Mouse (Mus musculus): ENCODE measurements at regions not wholly inside any gene's neighbourhood (a gene's known extent, or its start where the extent isn't known, plus 50 kb on each side); places are given as distances from the start of the nearest gene placed in this dataset.
A peak's percentile ranks its signal among the peaks of the same experiment; 100 is the strongest.

DNA sequence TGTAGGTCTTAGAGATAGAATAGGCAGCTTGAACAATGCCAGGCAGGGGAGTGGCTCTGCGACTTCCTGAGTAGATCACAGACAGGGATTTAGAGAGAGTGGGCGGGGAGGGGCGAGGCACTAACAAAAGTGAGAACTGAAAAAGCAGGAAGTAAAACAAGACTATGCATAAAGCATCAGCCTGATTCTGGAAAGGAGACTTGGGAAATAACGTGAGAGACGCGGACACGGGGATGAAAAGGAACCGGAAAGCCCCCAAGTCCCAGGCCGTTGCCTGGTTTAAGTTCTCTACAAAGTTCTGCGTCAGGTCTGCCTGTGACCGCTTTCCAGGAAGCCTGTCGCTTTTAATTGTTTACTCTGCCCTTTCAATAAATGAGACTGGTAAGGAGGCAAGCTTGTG, 86.3 kb downstream of the D16Ertd472e start:
- peak; percentile 23 for DNase-seq (ENCODE audit: low spot score)

DNA sequence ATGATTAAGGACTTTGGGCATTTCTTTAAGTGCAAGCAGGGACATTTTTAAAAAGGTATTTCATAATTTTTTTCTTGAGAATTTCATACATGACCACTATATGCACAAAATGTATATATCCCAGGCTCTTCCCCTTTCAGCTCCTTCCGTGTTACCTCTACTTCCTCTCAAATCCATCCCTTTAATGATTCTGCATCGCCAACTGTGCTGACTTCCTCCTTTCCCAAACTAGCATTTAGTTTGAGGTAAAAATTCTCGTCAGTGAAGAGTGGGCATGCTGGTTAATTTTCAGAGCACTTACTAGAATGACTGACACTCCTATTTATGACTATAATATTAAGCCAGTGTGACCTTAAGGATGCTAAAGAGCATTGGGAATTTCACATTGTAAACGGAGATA, 86.9 kb downstream of the D16Ertd472e start:
- no peak for DNase-seq (ENCODE audit: low spot score)

DNA sequence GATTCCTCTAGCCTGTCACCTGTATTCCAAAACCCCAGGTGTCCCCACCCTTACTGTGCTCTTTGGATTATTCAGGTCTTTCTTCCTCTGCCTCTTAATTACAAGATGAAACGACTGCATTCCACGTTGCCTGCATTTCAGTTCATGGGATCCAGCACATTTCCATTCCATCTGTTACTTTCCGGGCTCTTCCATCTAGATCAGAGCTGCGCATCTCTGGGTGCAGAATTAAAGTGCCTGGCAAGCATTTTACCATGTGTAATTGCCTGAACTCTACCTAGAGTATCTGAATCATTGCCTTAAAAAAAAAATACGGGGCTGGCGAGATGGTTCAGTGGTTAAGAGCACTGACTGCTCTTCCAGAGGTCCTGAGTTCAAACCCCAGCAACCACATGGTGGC, 90.0 kb downstream of the D16Ertd472e start:
- no peak for DNase-seq (ENCODE audit: low spot score)

DNA sequence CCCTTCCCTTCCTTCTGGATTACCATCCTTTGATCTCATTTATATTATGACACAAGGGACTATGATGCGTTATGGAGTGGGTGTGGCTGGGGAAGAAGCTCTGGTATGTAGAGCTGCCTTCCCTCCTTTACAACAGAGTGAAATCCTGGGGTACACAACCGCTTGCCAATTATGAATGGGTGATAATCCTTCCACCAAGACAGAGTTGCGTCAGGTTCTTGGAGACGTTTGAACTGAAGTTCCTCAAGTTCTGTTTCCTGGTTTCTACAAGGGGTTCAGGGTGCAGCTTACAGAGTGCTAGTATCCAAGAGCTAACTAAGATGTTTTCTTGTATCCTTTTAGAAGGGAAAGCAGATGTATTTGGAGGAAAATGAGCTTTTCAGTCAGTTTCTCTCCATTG, 92.2 kb downstream of the D16Ertd472e start:
- no peak for DNase-seq (ENCODE audit: low spot score)

DNA sequence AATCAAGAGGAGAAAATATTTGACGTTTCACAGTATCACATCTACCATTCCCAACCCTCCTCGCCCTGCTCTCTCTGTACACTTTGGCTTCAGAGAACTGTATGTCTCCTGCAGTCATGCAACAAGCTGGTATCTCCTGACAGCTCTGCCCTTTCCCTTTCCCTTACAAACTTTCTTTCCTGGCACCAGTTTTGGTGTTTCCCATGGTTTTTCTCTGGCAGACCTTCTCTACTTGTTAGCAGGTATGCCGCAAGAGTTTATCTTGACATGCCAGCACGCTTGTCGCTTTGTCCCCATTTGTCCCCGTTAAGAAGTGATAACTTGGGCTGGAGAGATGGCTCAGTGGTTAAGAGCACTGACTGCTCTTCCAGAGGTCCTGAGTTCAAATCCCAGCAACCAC, 94.9 kb downstream of the D16Ertd472e start:
- DNase-seq (ENCODE audit: low spot score), result no peak

DNA sequence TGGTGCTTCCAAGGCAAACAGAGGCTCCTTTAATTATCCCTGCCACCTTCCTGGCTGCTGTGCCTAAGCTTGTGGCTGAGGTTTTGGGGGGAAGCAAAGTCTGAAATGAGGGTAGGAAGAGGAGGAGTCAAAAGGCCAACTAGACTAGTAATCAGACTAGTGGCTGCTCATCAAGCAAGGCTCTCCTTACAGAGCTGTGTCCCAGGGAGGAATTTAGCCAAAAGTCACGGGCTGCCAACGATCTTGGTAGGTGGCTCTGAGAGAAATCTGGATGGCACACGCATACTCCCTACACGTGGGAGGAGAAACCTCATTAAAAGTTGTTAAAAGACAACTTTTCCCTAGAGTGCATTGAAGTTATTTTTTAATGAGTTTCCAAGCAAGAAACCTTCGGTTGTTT, 95.4 kb downstream of the D16Ertd472e start:
- no peak for DNase-seq (ENCODE audit: low spot score)

DNA sequence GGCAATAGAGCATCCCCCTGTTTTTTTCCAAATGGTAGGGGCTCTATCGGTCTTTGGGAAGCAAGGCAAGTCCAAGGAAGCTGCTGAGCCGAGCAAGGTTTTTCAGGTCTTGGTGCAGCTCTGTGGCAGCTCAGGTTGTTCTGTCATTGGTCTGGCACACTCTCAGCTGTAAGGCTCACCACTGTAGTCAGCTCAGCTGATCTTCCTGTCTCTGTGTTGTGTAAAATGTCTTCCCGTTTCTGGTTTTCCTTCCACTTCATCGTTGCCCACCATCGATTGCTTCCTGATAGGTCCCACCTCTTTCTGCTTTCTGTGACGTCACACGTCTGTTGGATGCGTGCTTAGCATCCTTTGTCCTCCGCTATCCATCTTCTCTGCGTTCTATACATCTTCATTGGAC, 96.2 kb downstream of the D16Ertd472e start:
- DNase-seq (ENCODE audit: low spot score), result no peak

DNA sequence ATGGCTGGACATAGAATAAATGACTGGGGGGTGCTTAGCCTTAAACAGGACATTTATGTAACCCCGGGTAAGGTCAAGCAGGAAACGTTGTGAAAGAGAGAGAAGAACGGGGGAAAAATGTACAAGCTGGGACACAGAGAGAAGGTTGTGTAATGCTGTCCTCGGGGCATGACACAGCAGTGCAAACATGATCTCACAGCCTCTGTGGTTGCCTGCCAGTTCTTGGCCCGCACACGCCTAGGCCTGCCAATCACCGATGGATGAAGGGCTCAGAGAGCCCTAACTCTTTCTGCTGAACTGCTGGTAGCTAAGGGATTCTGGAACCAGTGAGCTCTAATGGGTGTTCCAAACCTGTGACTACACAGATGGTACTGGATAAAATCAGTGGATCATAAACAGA, 96.5 kb upstream of the Btg3 start:
- no peak for DNase-seq (ENCODE audit: low spot score)

DNA sequence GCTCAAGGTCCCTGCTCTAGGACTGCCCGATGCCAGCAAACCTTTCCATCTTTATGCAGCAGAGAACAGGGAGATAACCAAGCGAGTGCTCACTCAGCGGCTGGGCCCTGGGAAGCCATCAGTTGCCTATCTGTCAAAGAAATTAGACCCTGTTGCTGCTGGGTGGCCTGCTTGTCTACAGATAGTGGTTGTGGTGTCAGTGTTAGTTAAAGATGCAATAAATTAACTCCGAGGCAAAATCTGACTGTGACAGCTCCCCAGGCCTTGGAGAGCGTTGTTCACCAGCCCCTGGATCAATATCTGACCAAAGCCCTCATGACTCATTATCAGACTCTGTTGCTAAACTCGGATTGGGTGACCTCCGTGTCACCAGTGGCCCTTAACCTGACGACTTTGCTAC, 83.0 kb upstream of the Btg3 start:
- no peak for DNase-seq (ENCODE audit: low spot score)

DNA sequence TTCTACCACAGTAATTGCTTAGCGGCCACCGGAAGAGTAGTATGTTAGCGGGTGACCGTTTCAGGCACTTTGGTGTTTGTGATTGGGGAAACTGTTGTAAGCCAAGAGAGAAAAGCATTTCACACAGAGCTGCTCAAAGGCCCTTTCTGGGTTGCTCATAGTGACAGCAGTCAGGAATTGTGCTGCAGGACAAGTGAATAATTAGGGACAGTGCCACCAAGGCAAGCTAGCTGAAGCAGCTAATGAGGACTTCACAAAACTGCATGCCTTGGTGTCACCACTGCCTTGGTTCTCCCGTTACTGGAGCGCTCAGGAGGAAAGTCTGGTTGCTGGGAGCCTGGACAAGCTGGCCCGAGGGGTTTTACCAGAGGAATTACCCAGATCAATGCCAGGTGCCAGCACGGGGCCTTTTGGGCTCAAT, 80.7 kb upstream of the Btg3 start:
- DNase-seq (ENCODE audit: low spot score), result no peak

DNA sequence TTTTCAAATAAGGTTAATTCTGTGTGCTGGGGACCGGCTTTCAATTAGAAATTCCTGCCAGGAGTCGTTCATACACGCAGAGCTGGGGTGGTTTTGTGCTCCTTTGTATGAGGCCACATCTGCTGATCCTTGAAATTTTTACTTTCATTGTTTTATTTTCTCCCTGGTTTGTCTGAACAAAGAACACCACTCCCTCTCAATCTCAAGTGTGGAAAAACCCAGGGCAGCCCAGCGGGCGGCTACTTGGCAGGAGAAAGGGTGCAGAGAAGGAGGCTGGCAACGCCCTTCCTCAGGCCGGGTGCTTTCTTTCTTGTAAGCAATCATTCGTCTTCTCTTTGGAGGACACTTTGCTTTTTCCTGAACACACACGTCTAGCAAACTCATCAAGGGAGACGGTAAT, 79.4 kb upstream of the Btg3 start:
- no peak for DNase-seq (ENCODE audit: low spot score)

DNA sequence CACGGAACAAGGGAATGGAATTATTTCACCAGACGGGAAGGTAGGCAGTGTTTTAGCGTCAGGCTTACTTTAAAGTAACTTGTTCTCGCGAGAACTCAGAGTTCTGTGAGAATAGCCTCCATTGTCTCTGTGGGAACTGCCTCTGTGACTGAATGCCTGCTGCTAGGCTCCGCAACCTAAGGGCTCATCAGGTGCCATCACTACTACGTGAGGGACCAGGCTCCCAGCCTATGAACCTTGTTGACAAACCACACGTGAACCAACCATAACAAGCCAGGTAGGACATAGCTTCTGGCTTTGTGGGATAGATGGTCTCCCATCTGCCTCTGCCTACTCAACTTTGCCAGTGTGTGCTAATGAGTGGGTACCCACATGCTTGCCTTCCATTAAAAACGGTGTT, 77.5 kb upstream of the Btg3 start:
- DNase-seq (ENCODE audit: low spot score), result no peak

DNA sequence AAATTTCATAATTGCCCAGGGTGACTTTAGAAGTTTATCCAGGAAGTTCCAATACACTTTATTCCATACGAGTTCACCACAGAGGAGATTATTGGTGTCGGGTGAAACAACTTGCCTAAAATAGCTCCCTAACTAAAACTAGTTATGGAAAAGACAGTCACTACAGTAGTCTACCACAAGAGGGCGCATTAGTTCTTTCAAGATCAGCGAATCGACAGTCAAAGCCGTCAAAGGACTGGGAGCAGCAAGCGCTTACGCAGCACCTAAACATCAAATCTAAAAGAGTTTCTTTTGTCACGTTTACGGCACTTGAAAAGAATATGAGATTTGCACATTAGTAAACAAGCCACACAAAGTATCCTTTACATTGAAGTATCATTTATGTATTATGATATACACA, 75.3 kb upstream of the Btg3 start:
- DNase-seq (ENCODE audit: low spot score), result no peak

DNA sequence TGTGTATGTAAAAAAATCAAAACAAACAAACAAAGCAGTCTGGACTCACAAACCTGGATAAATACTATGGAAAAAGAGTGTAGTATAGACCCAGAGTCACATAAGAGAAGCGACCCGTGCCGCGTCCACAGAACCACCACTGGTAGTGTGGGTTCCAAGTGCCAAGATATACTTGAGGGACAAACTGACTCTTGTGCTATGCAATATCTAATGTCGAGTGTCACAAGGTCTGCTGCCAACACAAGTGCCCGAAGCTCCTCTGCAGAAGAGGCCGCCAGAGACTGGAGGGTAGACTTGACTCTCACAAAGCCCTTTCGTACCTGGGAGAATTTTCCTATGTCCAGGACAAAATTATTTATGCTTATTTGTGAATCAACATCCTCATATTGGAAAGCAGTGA, 74.8 kb upstream of the Btg3 start:
- no peak for DNase-seq (ENCODE audit: low spot score)

DNA sequence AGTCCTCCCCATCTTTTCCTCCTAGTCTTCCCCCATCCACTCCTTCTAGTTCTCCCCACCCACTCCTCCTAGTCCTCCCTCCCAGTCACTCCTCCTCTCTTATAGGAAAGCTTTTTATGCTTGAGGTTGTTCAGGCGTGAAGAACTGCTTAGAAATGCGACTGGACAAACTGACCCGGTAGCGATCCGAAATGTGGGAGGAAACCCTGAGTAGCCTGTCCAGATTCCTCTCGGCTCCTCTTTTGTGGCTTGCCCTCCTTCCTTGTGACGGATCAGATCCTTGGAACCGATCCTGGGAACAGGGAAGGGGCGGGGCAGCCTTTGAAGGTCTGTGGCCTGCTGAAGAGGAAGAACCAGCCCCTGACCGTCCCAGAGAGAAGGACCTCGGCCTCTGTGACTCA, 74.3 kb upstream of the Btg3 start:
- DNase-seq (ENCODE audit: low spot score), result peak; percentile 59

DNA sequence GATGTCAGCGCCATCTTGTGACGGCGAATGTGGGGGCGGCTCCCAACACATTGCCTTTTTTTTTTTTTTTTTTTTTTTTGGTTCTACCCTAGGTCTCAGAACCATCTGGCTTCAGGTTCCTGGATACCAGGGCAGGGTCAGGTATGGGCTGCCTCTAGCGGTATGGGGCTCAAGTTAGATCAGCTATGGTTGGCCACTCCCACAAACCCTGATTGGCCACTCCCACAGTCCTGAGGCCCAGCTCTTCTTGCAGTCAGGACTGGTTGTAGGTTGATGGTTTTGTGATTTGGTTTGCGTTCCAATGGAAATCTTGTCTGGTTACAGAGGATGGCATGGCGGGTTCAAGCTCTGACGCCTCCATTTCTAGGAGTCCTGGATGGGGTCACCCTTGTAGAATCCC, 72.2 kb upstream of the Btg3 start:
- no peak for DNase-seq (ENCODE audit: low spot score)

DNA sequence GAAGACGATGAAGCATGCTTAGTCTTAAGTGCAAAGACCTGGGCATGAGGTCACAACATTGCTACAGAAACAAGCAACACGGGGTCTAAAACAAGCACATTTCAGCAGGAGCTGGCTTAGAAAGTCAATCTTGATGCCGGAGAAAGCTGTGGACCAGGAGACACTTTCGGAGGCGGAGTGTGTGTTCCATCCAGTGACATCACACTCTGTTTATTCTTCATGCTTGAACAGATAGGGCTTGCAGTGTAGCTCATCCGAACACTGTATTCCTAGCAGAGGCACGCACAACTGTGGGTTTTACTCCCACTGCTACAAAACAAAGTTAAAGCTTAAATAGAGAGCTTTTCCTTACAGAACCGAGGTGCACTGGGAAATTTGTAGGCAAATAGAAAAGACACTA, 66.3 kb upstream of the Btg3 start:
- DNase-seq (ENCODE audit: low spot score), result no peak

DNA sequence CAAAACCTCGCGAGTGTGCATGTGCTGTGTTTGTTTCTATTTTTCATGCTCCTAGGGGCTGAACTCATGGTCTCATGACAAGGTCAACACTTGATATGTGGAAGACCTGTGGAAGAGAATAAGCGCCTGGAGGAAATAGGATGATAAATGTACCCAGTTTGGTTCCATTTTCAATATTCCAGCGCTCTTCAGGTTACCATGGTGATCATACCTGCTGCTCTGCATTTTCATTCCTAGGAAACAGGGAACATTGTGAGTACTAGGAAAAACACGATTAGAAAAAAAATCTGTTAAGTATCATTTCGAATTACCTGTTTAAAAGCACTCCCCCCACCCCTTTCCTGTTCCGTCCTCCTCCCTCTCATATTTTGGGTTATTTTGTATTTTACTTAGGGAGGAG, 65.8 kb upstream of the Btg3 start:
- no peak for DNase-seq (ENCODE audit: low spot score)

DNA sequence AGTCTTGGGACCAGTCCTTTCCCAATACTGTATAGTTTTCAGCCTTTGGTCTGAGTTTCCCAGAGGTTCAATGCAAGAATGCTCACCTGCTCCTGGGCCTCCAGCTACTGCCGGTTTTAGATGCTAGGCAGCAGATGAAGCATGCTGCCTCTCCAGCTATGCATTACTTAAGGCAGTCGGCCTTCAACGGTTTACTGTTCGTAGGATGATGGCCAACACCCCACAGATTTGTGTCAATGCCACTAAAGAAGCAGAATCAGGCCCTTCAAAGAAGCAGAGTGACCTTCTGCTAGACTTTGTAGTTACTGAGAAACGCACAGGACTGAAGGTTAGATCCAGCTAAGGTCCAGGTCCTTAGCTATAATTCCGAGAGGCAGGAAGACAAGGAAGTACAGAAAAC, 65.0 kb upstream of the Btg3 start:
- no peak for DNase-seq (ENCODE audit: low spot score)

DNA sequence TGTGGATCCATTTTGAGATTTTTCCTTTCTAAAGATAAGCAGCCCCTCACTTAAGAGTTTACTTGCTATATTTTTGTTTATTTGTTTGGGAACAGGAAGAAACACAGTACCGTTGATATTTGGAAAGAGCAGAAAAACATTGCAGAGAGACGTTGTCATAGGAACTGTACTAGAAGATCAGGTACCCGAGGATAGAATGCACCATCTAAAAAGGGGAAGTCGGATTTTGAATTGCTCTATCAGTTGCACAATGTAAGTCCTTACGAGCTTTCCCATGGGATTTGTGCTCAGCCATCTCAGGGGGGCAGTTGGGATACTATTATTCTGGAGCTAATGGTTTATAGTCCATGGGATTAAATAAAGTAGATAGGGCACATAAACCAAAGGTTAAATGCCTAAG, 58.7 kb upstream of the Btg3 start:
- no peak for DNase-seq (ENCODE audit: low spot score)

DNA sequence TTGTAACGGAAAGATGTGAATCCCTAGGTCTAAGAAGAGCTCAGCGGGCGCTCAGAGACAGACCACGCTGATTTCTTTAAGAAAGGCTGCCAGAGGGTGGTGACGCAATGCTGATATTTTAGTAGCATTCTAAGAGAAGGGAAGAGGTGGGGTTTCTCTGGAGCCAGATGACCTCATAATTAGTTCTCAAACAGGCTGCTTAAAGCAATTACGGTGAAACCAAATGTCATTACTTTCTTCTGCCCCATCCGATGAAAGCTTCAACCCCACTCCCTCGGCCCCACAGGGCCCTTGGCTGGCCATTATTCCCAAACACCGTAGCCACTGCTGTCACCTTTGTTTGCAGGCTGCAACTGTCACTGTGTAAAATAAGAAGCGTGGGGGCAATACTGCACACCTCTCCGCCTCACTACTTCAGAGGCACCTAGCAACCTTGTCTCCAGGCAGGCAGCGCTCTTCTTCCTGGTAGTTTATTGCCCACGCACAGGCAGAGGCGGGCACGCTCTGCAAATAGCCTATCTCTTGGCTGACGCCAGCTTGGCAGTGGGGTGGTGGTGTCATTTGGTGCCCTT, 50.6 kb upstream of the Btg3 start:
- peak; percentile 12 for DNase-seq (ENCODE audit: low spot score)
